Mouse (Mus musculus) cerebellum, postnatal 14 days (tissue): ENCODE measurements around the gene Cdc34.

Experiments
- DNase-seq, 2 experiments: peaks; one replicate each; pipeline ENCODE4 v3.0.0; 2021; ENCODE audit warnings: mixed read lengths in 2 of 2

Gene Cdc34

DNA sequence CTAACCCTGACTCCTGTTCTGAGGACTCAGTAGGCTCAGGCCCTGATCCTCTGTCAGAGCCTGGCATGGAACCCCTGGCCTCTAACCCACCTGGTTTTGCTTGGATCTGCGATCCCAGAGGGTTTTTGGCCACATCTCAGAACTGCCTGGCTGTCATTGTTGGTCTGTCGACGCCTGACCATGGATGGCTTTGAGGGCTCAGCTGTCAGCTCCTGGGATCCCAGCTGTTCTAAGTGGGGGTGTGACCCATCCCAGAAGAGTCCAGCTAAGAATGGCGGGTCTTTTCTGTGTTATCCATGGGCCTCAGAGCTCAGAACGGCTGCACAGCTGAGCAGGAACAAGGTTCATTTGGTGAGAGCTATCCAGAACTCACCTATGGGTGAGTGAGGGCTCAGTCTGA is 39.1 kb downstream of the Cdc34 start:
- no peak for DNase-seq

DNA sequence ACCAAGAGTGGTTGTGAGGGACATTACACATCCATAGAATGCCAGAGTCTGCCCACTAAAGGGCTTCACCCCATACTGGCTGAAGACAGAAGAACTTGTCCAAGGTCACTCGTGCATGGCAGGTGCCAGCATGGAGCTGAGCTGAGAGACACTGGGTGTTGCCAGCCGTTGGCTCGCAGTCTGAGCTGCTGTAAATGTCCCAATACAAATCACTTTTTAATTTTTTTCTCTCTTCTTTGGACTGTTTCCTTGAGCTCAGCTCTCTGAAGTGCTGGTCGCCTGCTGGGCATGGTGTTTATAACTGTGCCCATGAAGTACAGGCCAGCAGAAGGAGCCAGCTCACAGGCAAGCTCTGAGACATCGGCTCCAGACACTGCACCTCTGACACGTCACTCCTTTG is 41.1 kb downstream of the Cdc34 start:
- DNase-seq: peak in 1 of 2 experiments; percentile 53

DNA sequence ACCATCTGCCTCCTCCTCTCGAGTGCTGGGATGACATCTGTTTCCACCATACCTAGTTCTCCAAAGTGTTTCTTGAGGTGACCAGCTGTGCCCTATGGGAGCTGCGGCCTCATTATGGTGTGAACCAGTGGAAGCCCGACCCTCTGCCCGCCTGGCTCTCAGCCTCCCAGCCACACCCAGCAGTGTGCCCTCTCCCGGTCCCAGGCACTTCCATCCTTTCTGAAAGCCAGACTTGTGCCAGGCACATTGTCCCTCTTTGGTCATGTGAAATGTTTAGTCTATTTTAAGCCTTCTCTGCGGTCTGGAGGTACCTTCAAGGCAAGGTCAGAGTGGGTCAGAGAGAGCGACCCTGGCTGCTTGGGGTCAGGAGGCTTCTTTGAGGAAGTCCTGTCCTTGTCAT is 41.7 kb downstream of the Cdc34 start:
- no peak for DNase-seq

DNA sequence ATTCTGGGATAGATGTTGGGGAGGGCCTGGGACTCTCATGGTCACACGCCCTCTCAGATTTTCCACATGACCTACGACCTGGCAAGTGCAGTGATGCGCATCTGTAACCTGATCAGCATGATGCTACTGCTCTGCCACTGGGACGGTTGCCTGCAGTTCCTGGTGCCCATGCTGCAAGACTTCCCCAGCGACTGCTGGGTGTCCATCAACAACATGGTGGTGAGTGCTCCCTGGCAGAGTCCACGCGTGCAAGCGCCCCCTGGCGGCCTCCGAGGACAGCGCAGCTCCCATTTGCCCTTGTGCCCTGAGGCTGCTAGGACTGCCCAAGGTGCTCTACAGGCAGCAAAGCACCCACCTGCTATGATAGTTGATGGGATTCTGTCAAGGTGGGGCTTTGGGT is 44.1 kb downstream of the Cdc34 start:
- DNase-seq: peak; percentile 50 to 76

DNA sequence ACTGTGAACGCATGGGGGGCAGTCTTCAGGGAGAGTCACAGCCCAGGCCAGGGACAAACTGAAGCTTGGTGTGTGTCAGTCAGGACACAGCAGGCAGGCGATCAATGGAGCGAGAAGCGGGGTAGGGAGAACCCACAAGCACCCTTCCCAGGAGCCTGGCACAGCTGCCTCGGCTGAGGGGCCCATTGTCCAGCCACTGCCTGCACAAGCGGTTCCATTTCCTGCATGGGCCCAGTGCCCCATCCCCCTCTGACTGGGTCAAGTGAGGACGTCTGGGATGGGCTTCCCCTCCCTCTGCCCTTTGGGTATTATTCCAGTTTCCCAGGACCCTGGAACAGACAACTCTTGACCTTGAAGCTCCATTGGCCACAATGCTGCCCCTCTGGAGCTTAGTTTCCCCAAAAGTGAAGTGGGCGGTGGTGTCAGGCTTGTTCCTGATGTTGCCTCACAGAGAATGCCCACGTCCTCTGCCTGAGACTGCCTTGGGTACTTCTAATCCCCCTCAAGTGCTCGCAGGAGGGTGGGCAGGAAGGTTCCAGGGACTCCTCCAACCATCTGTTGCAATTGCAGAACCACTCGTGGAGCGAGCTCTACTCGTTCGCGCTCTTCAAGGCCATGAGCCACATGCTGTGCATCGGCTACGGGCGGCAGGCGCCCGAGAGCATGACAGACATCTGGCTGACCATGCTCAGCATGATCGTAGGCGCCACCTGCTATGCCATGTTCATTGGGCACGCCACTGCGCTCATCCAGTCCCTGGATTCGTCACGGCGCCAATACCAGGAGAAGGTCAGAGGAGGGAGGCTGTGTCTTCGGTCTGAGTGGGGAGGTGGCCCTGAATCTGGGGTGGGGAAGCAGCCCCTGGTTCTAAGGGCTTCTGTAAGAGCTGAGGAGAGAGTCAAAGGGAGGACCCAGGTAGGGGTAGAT is 46.6 kb downstream of the Cdc34 start:
- DNase-seq: no peak

DNA sequence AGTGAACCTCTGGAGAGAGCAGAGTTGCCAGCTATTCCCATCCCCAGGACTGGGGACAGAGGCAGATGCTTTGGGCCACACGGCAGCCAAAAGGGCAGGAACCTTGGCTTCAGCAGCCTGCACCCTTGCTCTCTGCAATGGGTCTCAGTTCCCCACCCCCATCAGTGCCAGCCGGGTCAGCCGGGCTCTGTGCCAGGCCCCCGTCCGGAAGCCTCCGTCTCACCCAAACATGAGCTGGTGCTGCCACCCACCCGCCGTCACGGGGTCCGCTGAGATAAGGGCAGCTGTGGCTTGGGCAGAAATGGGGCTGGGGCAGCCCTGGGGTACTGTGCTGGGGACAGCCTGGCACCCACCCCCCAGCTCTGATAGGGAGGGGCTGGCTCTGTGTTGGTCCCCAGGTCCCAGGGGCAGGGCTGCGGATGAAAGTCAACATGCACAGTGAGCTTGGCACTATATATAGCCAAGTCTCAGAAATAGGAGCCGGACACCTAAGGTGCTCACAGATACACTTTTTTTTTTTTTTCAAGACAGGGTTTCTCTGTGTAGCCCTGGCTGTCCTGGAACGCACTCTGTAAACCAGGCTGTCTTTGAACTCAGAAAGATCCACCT is 47.5 kb downstream of the Cdc34 start:
- DNase-seq: peak; percentile 51 to 62

DNA sequence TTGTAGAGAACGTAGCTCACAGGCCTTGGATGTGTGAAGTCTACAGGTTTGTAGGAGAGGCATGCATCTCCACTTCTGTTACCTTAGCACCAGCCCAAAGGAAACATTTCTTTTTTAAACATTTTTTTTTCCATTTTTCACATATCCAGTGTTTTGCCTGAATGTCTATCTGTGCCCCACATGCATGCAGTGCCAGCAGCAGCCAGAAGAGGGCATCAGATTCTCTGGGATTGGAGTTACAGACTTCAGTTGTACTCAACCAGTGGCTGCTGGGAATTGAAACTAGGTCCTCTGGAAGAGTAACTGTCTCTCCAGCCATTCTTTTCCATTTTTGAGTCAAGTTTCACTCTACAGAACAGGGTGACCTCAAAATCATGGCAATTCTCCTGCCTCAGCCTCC is 50.5 kb downstream of the Cdc34 start:
- peak; percentile 61 to 76 for DNase-seq

DNA sequence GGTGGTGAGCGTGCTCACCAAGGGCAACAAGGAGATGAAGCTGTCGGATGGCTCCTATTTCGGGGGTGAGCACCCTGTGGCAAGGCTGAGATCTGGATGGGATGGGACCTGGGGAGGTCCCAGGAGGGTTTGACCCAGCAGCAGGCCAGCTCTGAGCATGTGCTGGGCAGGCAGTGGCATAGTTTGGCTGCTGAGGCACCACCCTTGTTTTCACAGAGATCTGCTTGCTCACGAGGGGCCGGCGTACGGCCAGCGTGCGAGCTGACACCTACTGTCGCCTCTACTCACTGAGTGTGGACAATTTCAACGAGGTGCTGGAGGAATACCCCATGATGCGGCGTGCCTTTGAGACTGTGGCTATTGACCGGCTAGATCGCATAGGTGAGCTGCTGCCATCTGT is 51.9 kb downstream of the Cdc34 start:
- no peak for DNase-seq

DNA sequence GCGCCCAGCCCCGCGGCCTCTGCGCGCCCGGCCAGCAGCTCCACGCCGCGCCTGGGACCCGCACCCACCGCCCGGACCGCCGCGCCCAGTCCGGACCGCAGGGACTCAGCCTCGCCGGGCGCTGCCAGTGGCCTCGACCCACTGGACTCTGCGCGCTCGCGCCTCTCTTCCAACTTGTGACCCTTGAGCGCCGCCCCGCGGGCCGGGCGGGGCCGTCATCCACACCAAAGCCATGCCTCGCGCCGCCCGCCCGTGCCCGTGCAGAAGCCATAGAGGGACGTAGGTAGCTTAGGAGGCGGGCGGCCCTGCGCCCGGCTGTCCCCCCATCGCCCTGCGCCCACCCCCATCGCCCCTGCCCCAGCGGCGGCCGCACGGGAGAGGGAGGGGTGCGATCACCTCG is 53.4 kb downstream of the Cdc34 start:
- peak in 1 of 2 experiments; percentile 62 for DNase-seq

DNA sequence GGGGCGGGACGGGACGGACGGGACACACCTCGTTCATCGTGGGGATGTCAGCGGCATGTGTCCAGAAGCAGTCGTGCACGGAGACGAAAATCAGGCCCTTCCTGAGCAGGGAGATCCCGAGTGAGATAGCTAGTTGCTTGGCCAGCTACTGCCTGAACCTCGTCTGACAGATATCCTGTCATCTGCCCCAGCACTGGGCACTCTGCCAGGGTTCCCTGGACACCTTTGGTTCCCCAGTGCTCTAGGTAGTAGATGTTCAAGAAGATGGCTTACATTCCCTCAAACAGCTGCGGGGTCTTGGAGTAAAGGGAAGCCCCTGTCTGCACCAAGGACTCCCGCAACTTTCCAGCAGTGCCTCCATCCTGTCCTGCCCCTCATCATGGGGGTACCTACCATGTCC is 54.7 kb downstream of the Cdc34 start:
- DNase-seq: peak in 1 of 2 experiments; percentile 61
